Mouse (Mus musculus) MEL (cell line): ENCODE results near the gene Slc22a15. TPM values are rescaled to one million over a fixed set of nuclear protein-coding genes. Genes with fewer than 3 reads are reported as not detected.

ENCODE experiments used
- DNase-seq: peaks from one replicate; pipeline ENCODE4 v3.0.0; 2011; ENCODE audit warnings: low read depth, low spot score
- H3K27ac ChIP-seq: 2 replicates; pipeline ENCODE4 v1.5.1; 2012; ENCODE audit warnings: low read depth, mild to moderate bottlenecking, control low read depth, low read length, moderate library complexity; ENCODE audit not compliant: control insufficient read depth
- H3K27me3 ChIP-seq, 2 experiments: fragments of 150-350 bp in 1 of 2; sonication (generic) in 1 of 2; 2 replicates each; pipeline ENCODE4 v1.6.1; 2012; ENCODE audit warnings: low read length in 2 of 2, mild to moderate bottlenecking in 2 of 2, improper control_type of control experiment in 1 of 2, moderate library complexity in 1 of 2; ENCODE audit not compliant: insufficient read depth in 2 of 2, control insufficient read depth in 1 of 2
- H3K36me3 ChIP-seq, 2 experiments: 2 replicates each; pipeline ENCODE4 v1.6.1; 2012 to 2014; ENCODE audit warnings: low read length in 2 of 2, improper control_type of control experiment in 1 of 2, inconsistent platforms in 1 of 2, mild to moderate bottlenecking in 1 of 2; ENCODE audit not compliant: insufficient read depth in 2 of 2, control insufficient read depth in 1 of 2
- H3K4me1 ChIP-seq, 2 experiments: fragments of 150-350 bp in 1 of 2; sonication (generic) in 1 of 2; 2 replicates each; pipeline ENCODE4 v1.6.1; 2012; ENCODE audit warnings: low read length in 2 of 2, improper control_type of control experiment in 1 of 2, mild to moderate bottlenecking in 1 of 2; ENCODE audit not compliant: insufficient read depth in 2 of 2, control insufficient read depth in 1 of 2
- H3K4me3 ChIP-seq, 2 experiments: fragments of 150-350 bp in 1 of 2; sonication (generic) in 1 of 2; 2 replicates each; pipeline ENCODE4 v1.5.1; 2012; ENCODE audit warnings: low read depth in 2 of 2, low read length in 2 of 2, mild to moderate bottlenecking in 2 of 2, moderate library complexity in 2 of 2, control low read depth in 1 of 2, improper control_type of control experiment in 1 of 2; ENCODE audit not compliant: control insufficient read depth in 1 of 2, insufficient read depth in 1 of 2
- H3K79me2 ChIP-seq: 2 replicates; pipeline ENCODE4 v1.6.1; 2012; ENCODE audit warnings: mild to moderate bottlenecking, low read length, moderate library complexity; ENCODE audit not compliant: control insufficient read depth, poor library complexity, insufficient read depth
- H3K9ac ChIP-seq: 2 replicates; pipeline ENCODE4 v1.6.1; 2012; ENCODE audit warnings: low read depth, mild to moderate bottlenecking, control low read depth, low read length, moderate library complexity; ENCODE audit not compliant: control insufficient read depth, poor library complexity, severe bottlenecking
- H3K9me3 ChIP-seq: fragments of 150-350 bp; sonication (generic); replicated peaks from 2 replicates; pipeline ENCODE4 v1.6.1; 2012; ENCODE audit warnings: mild to moderate bottlenecking, low read length, improper control_type of control experiment, moderate library complexity; ENCODE audit not compliant: insufficient read depth
- CHD1 ChIP-seq: IDR thresholded peaks from 2 replicates; pipeline ENCODE4 v1.6.1; 2012; ENCODE audit warnings: low read depth, mild to moderate bottlenecking, inconsistent platforms, low read length, improper control_type of control experiment
- E2F4 ChIP-seq: IDR thresholded peaks from 2 replicates; pipeline ENCODE4 v1.6.1; 2011; ENCODE audit warnings: low read depth, low read length, improper control_type of control experiment, borderline replicate concordance
- ELF1 ChIP-seq: IDR thresholded peaks from 2 replicates; pipeline ENCODE4 v1.6.1; 2014; ENCODE audit warnings: low read depth, mild to moderate bottlenecking, inconsistent platforms, low read length, improper control_type of control experiment, moderate library complexity
- EP300 ChIP-seq, 2 experiments: IDR thresholded peaks; 2 replicates each; pipeline ENCODE4 v1.6.1; 2011; ENCODE audit warnings: improper control_type of control experiment in 2 of 2, low read length in 2 of 2, low read depth in 1 of 2, mild to moderate bottlenecking in 1 of 2
- ETS1 ChIP-seq: IDR thresholded peaks from 2 replicates; pipeline ENCODE4 v1.6.1; 2012; ENCODE audit warnings: low read depth, mild to moderate bottlenecking, inconsistent platforms, low read length, improper control_type of control experiment, moderate library complexity
- GABPA ChIP-seq: IDR thresholded peaks from 2 replicates; pipeline ENCODE4 v1.6.1; 2012; ENCODE audit warnings: low read depth, mild to moderate bottlenecking, inconsistent platforms, low read length, improper control_type of control experiment, moderate library complexity
- GATA1 ChIP-seq: IDR thresholded peaks from 2 replicates; pipeline ENCODE4 v1.6.1; 2011; ENCODE audit warnings: low read depth, low read length, improper control_type of control experiment
- JUND ChIP-seq: IDR thresholded peaks from 2 replicates; pipeline ENCODE4 v1.6.1; 2011; ENCODE audit warnings: low read depth, mild to moderate bottlenecking, improper control_type of control experiment, low read length
- KAT2A ChIP-seq: conservative IDR thresholded peaks from 2 replicates; pipeline ENCODE4 v1.6.1; 2012; ENCODE audit warnings: low read depth, low read length, improper control_type of control experiment, inconsistent platforms
- MYC ChIP-seq: IDR thresholded peaks from 2 replicates; pipeline ENCODE4 v1.6.1; 2011; ENCODE audit warnings: low read depth, mild to moderate bottlenecking, low read length, improper control_type of control experiment, moderate library complexity
- NELFE ChIP-seq: IDR thresholded peaks from 2 replicates; pipeline ENCODE4 v1.6.1; 2011; ENCODE audit warnings: low read depth, low read length, improper control_type of control experiment
- POLR2AphosphoS5 ChIP-seq: IDR thresholded peaks from 2 replicates; pipeline ENCODE4 v1.6.1; 2012; ENCODE audit warnings: low read depth, borderline replicate concordance, mild to moderate bottlenecking, inconsistent platforms, low read length, moderate library complexity, mixed read lengths
- RAD21 ChIP-seq: IDR thresholded peaks from 2 replicates; pipeline ENCODE4 v1.6.1; 2011; ENCODE audit warnings: mild to moderate bottlenecking, low read depth, low read length, improper control_type of control experiment
- RCOR1 ChIP-seq: IDR thresholded peaks from 2 replicates; pipeline ENCODE4 v1.6.1; 2012; ENCODE audit warnings: low read depth, mild to moderate bottlenecking, inconsistent platforms, low read length, improper control_type of control experiment
- SIN3A ChIP-seq: IDR thresholded peaks from 2 replicates; pipeline ENCODE4 v1.6.1; 2012; ENCODE audit warnings: low read length, improper control_type of control experiment, inconsistent platforms
- UBTF ChIP-seq: IDR thresholded peaks from 2 replicates; pipeline ENCODE4 v1.6.1; 2012; ENCODE audit warnings: low read depth, mild to moderate bottlenecking, inconsistent platforms, low read length, improper control_type of control experiment, moderate library complexity, borderline replicate concordance; ENCODE audit not compliant: insufficient read depth
- USF2 ChIP-seq, 2 experiments: IDR thresholded peaks; 2 replicates each; pipeline ENCODE4 v1.6.1; 2011 to 2012; ENCODE audit warnings: improper control_type of control experiment in 2 of 2, low read length in 2 of 2, borderline replicate concordance in 1 of 2, inconsistent platforms in 1 of 2, low read depth in 1 of 2, mild to moderate bottlenecking in 1 of 2; ENCODE audit not compliant: insufficient read depth in 1 of 2
- ZC3H11A ChIP-seq: IDR thresholded peaks from 2 replicates; pipeline ENCODE4 v1.6.1; 2012; ENCODE audit warnings: low read depth, mild to moderate bottlenecking, inconsistent platforms, low read length, improper control_type of control experiment
- ZMIZ1 ChIP-seq: IDR thresholded peaks from 2 replicates; pipeline ENCODE4 v1.6.1; 2012; ENCODE audit warnings: low read depth, mild to moderate bottlenecking, inconsistent platforms, low read length, improper control_type of control experiment, moderate library complexity
- polyA plus RNA-seq, 2 experiments: library from polyadenylated mRNA; stranded (reverse) in 1 of 2; unstranded in 1 of 2; fragments of >175 nt in 1 of 2; fragments of >200 nt in 1 of 2; gene quantifications; 2 replicates each; pipeline versions ENCODE4 v1.2.1 to v1.2.4; 2012; ENCODE audit warnings: low replicate concordance in 2 of 2, low read depth in 1 of 2; ENCODE audit not compliant: insufficient read length in 2 of 2, insufficient read depth in 1 of 2, missing spikeins in 1 of 2
- total RNA-seq: library from RNA; depleted of rRNA; stranded (reverse); fragments of 300-350 nt; gene quantifications from 2 replicates; pipeline ENCODE4 v1.2.3, GENCODE M21; 2012

Gene Slc22a15
- total and polyA plus RNA-seq, 3 experiments: 2.2 to 7.9 TPM; not detected in 1

GRCm38 (mm10) chr3:101940418-101940817 is 16.2 kb upstream of the Slc22a15 start:
- H3K9me3 ChIP-seq: no peaks in the 10 kb centered on the region
- H3K4me1 ChIP-seq: no peaks in the 10 kb centered on the region
- H3K36me3 ChIP-seq: no peaks in the 10 kb centered on the region
- H3K9ac ChIP-seq: no peak overlapping the region
- TF ChIP-seq GABPA (no peak), ELF1 (no peak), UBTF (no peak), POLR2AphosphoS5 (no peak), SIN3A (no peak), GATA1 (no peak), USF2 (IDR thresholded peaks at IDR 0.05; ENCODE audit: borderline replicate concordance in 1 of 2, insufficient read depth in 1 of 2, low read depth in 1 of 2, low read length in 2 of 2) (no peak), CHD1 (no peak), JUND (no peak), E2F4 (no peak), RAD21 (no peak)
- H3K79me2 ChIP-seq: no peaks in the 10 kb centered on the region
- peaks cover 0 to 1% of the 10 kb centered on the region in 2 experiments; a peak in 1 of 4 replicates for H3K27me3 ChIP-seq
- DNase-seq: no peak
- no peak overlapping the region for H3K27ac ChIP-seq
- no peak overlapping the region for H3K4me3 ChIP-seq

GRCm38 (mm10) chr3:101939865-101940264 is 15.6 kb upstream of the Slc22a15 start:
- TF ChIP-seq KAT2A (no peak), ELF1 (no peak), EP300 (IDR thresholded peaks at IDR 0.05; ENCODE audit: low read depth in 1 of 2, low read length in 2 of 2) (no peak), ZMIZ1 (no peak), MYC (no peak), RCOR1 (no peak), NELFE (no peak), ETS1 (no peak), ZC3H11A (no peak)
- Histone ChIP-seq H3K27ac (no peak overlapping the region), H3K9me3 (no peaks in the 10 kb centered on the region), H3K36me3 (no peaks in the 10 kb centered on the region), H3K9ac (no peak overlapping the region), H3K79me2 (no peaks in the 10 kb centered on the region), H3K4me3 (no peak overlapping the region), H3K4me1 (no peaks in the 10 kb centered on the region), H3K27me3 (peaks cover 0 to 1% of the 10 kb centered on the region in 2 experiments; a peak in 1 of 4 replicates)
- no peak for DNase-seq
